ENCODE assay signal across 9 mouse cellular contexts in the genomic region with DNA sequence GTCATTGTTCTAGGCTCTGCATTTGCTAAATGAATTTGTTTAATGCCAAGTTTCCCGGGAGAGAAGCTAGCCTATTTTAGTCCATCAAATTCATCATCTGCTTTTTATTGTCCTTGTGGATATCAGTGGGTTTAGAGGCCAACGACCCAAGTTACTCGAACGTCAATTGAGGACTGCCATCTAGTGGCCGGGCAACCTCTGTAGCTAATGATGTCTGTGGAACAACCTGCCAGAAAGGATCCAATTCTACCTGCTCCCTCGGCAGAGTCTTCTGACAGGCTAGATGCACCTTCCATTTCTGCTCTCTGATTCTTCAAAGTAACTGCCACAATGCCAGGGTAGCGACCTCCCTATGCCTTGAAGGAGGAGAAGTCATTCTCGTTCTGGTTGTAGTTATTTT.
DNase-seq lines count a peak whose midpoint lies in the region; ATAC-seq and TF ChIP-seq lines count a peak whose summit lies in the region.
"Had no signal": no experiment of that assay in that cellular context is flagged by ENCODE, and none has a peak within 500 bp of the region (broad histone marks: within the 10 kb centered on the region; RNA-seq: fewer than 3 reads in every experiment).

No protein-coding gene starts in this region.

- no peak overlapping the region for H3K4me2 ChIP-seq in forebrain, embryonic 14.5 days (ENCODE audit: low read length)
- H3K4me2 ChIP-seq in hindbrain, postnatal 0 days (ENCODE audit: low read depth, low read length): no peak overlapping the region
- H3K4me2 ChIP-seq: liver, embryonic 15.5 days had no signal

- WGBS in forebrain, embryonic 14.5 days: 8% methylated on average over 8 of the region's 8 CpGs
- 7% methylated on average over 8 of the region's 8 CpGs for WGBS in hindbrain, postnatal 0 days

- peak; percentile 24; the same call in 1 of the 2 replicates for TF ChIP-seq CTCF in G1E (IDR thresholded peaks at IDR 0.05; ENCODE audit: low read depth, low read length)
- TF ChIP-seq CTCF in bone marrow macrophage, adult 2 months (IDR thresholded peaks at IDR 0.05; ENCODE audit: low read depth, low read length): peak; percentile 51
- TF ChIP-seq CTCF in hindbrain, postnatal 0 days (IDR thresholded peaks at IDR 0.05; ENCODE audit: low read depth): peak; percentile 82

- H3K4me3 ChIP-seq in G1E (ENCODE audit: low read depth, low read length): no peak overlapping the region
- H3K4me3 ChIP-seq in bone marrow macrophage, adult 2 months (ENCODE audit: insufficient read depth, low read length): 0 out of 2 replicates have a peak overlapping the region, but pooled peaks have one; percentile 16
- no peak overlapping the region for H3K4me3 ChIP-seq in forebrain, embryonic 14.5 days (ENCODE audit: low read depth, low read length)
- H3K4me3 ChIP-seq in hindbrain, postnatal 0 days (ENCODE audit: low read length): no peak overlapping the region
- H3K4me3 ChIP-seq: liver, embryonic 15.5 days had no signal

- no peak overlapping the region for H3K27ac ChIP-seq in bone marrow macrophage, adult 2 months (ENCODE audit: insufficient read depth, low read depth, low read length)
- H3K27ac ChIP-seq in forebrain, embryonic 14.5 days (ENCODE audit: low read depth, low read length): no peak overlapping the region
- no peak overlapping the region for H3K27ac ChIP-seq in hindbrain, postnatal 0 days
- H3K27ac ChIP-seq: liver, embryonic 15.5 days had no signal

- H3K9ac ChIP-seq in forebrain, embryonic 14.5 days (ENCODE audit: low read length): no peak overlapping the region
- no peak overlapping the region for H3K9ac ChIP-seq in hindbrain, postnatal 0 days (replicated peaks; ENCODE audit: low read length)
- H3K9ac ChIP-seq: liver, embryonic 15.5 days had no signal

- H3K36me3 ChIP-seq in G1E (replicated peaks): no peaks in the 10 kb centered on the region
- no peaks in the 10 kb centered on the region for H3K36me3 ChIP-seq in forebrain, embryonic 14.5 days (ENCODE audit: control insufficient read depth, insufficient read depth, low read length)
- H3K36me3 ChIP-seq in hindbrain, postnatal 0 days (ENCODE audit: insufficient read depth, low read length): no peaks in the 10 kb centered on the region
- H3K36me3 ChIP-seq: liver, embryonic 15.5 days had no signal

- H3K27me3 ChIP-seq in G1E (ENCODE audit: insufficient read depth, low read length): no peaks in the 10 kb centered on the region
- H3K27me3 ChIP-seq in forebrain, embryonic 14.5 days (replicated peaks; ENCODE audit: control insufficient read depth, insufficient read depth, low read length): no peaks in the 10 kb centered on the region
- H3K27me3 ChIP-seq in hindbrain, postnatal 0 days (ENCODE audit: insufficient read depth, low read length): no peaks in the 10 kb centered on the region
- H3K27me3 ChIP-seq: liver, embryonic 15.5 days had no signal

- no peak for TF ChIP-seq POLR2A in bone marrow macrophage, adult 2 months (IDR thresholded peaks at IDR 0.05; ENCODE audit: borderline replicate concordance, low read depth, low read length)

- H3K4me1 ChIP-seq in G1E (ENCODE audit: insufficient read depth, low read depth, low read length): no peaks in the 10 kb centered on the region
- peaks cover 10% of the 10 kb centered on the region for H3K4me1 ChIP-seq in bone marrow macrophage, adult 2 months (ENCODE audit: control insufficient read depth, insufficient read depth, low read length)
- no peaks in the 10 kb centered on the region for H3K4me1 ChIP-seq in forebrain, embryonic 14.5 days (ENCODE audit: control insufficient read depth, insufficient read depth, low read length)
- 0 out of 2 replicates have a peak, but pooled peaks cover 4% of the 10 kb centered on the region for H3K4me1 ChIP-seq in hindbrain, postnatal 0 days (ENCODE audit: insufficient read depth, low read length)
- H3K4me1 ChIP-seq: liver, embryonic 15.5 days had no signal

- DNase-seq in G1E (ENCODE audit: low spot score): peak; percentile 16
- peak; percentile 87 for DNase-seq in forebrain, embryonic 14.5 days (ENCODE audit: low spot score)
- DNase-seq in hindbrain, postnatal 0 days (ENCODE audit: low spot score): peak; percentile 84
- DNase-seq in left cerebral cortex, adult 18-20 months (ENCODE audit: low spot score in 2 of 2): peak; percentile 70 to 74
- peak; percentile 71 for DNase-seq in mesoderm, embryonic 11.5 days (ENCODE audit: low read depth, low spot score)
- DNase-seq in right cerebral cortex, postnatal 25 days: peak; percentile 36
- DNase-seq in c-Kit-positive CD71-positive TER-119-positive erythroid progenitor cells, embryonic 14.5 days (ENCODE audit: low spot score): no peak

- no peak for ATAC-seq in G1E (ENCODE audit: extremely low read depth, insufficient number of reproducible peaks, low FRiP score, poor library complexity, severe bottlenecking)
- ATAC-seq in forebrain, embryonic 14.5 days: peak; percentile 37; the same call in 1 of the 2 replicates
- ATAC-seq in hindbrain, postnatal 0 days: no peak

- peaks cover 17% of the 10 kb centered on the region for H3K9me3 ChIP-seq in G1E (replicated peaks)
- H3K9me3 ChIP-seq in forebrain, embryonic 14.5 days (replicated peaks; ENCODE audit: control insufficient read depth, low read length): no peaks in the 10 kb centered on the region
- peaks cover 3% of the 10 kb centered on the region; the same call in 1 of the 2 replicates for H3K9me3 ChIP-seq in hindbrain, postnatal 0 days (ENCODE audit: low read length)
- H3K9me3 ChIP-seq: liver, embryonic 15.5 days had no signal

Comparison
In these comparisons a context has a peak if more than half of its experiments do, and no peak if none do; other contexts are left out.
1. CTCF ChIP-seq: peak in every context shown above with its lines; median percentile 82 in hindbrain, postnatal 0 days; 51 in bone marrow macrophage, adult 2 months; 24 in G1E.